Mouse (Mus musculus) erythroblast, embryonic 14.5 days (primary cell): ENCODE measurements around the gene Cfap97.

Experiments
- GATA1 ChIP-seq: IDR thresholded peaks from 2 replicates; pipeline ENCODE4 v1.6.1; 2012; ENCODE audit warnings: low read length, inconsistent platforms, mixed read lengths
- TAL1 ChIP-seq: IDR thresholded peaks from 3 replicates; pipeline ENCODE4 v1.6.1; 2012; ENCODE audit warnings: low read length, inconsistent platforms, mixed read lengths

- TF ChIP-seq TAL1 (no peak), GATA1 (no peak)
Measured at GRCm38 (mm10) chr8:46211611-46212071, 60.1 kb downstream of the Cfap97 start.
